In the genomic region with DNA sequence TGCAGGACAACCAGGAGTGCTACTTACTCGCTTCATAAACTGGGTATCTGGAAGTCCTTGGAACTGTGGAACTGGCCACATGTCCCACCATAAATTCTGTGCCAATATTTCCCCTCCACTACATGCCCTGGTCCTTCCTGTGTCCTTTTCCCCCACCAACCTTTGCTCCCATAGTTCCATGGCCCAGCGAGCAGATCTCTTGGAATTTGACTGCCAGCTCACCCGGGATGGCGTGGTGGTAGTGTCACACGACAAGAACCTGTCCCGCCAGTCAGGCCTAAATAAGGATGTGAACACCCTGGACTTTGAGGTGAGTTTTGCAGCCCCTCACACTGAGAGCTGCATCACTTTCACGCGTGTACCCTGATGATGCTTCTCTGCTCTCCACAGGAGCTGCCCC, we compare ENCODE assay signal across 22 mouse cellular contexts. TPM values are rescaled to one million over a fixed set of nuclear protein-coding genes. Genes with fewer than 3 reads are reported as not detected.
DNase-seq lines count a peak whose midpoint lies in the region; ATAC-seq and TF ChIP-seq lines count a peak whose summit lies in the region.
"Had no signal": no experiment of that assay in that cellular context is flagged by ENCODE, and none has a peak within 500 bp of the region (broad histone marks: within the 10 kb centered on the region; RNA-seq: fewer than 3 reads in every experiment).

No protein-coding gene starts in this region.

- no peaks in the 10 kb centered on the region for H3K27me3 ChIP-seq in kidney, postnatal 0 days (ENCODE audit: insufficient read depth, low read length)
- no peaks in the 10 kb centered on the region for H3K27me3 ChIP-seq in kidney, embryonic 15.5 days
- H3K27me3 ChIP-seq: embryonic facial prominence, embryonic 13.5 days; embryonic facial prominence, embryonic 15.5 days; forebrain, embryonic 12.5 days had no signal

- H3K9me3 ChIP-seq in kidney, postnatal 0 days (replicated peaks; ENCODE audit: low read length): no peaks in the 10 kb centered on the region
- H3K9me3 ChIP-seq in kidney, embryonic 15.5 days (replicated peaks): no peaks in the 10 kb centered on the region
- H3K9me3 ChIP-seq: embryonic facial prominence, embryonic 13.5 days; embryonic facial prominence, embryonic 15.5 days; forebrain, embryonic 10.5 days; forebrain, embryonic 12.5 days had no signal

- H3K4me3 ChIP-seq in kidney, postnatal 0 days (replicated peaks; ENCODE audit: low read depth, low read length): no peak overlapping the region
- no peak overlapping the region for H3K4me3 ChIP-seq in kidney, embryonic 15.5 days (replicated peaks)
- H3K4me3 ChIP-seq: embryonic facial prominence, embryonic 13.5 days; embryonic facial prominence, embryonic 15.5 days; erythroblast, embryonic 14.5 days; forebrain, embryonic 10.5 days; forebrain, embryonic 12.5 days had no signal

- TF ChIP-seq CTCF in kidney, postnatal 0 days (IDR thresholded peaks at IDR 0.05; ENCODE audit: low read depth): no peak

- no peaks in the 10 kb centered on the region for H3K4me1 ChIP-seq in kidney, postnatal 0 days (replicated peaks; ENCODE audit: insufficient read depth, low read length)
- H3K4me1 ChIP-seq in kidney, embryonic 15.5 days: peaks cover 14% of the 10 kb centered on the region; the same call in 1 of the 2 replicates

- H3K4me2 ChIP-seq in kidney, postnatal 0 days (ENCODE audit: low read length): no peak overlapping the region
- H3K4me2 ChIP-seq in kidney, embryonic 15.5 days: no peak overlapping the region
- H3K4me2 ChIP-seq: embryonic facial prominence, embryonic 13.5 days; embryonic facial prominence, embryonic 15.5 days; forebrain, embryonic 12.5 days had no signal

- DNase-seq in cerebellum, adult 9-11 months: peak; percentile 12
- no peak for DNase-seq in cerebellum, postnatal 25 days
- DNase-seq in kidney, postnatal 0 days (ENCODE audit: low spot score): no peak
- DNase-seq in kidney, adult 18-20 months: no peak
- peak; percentile 43 to 66 for DNase-seq in kidney, postnatal 25 days
- no peak for DNase-seq in urinary bladder, postnatal 14 days (ENCODE audit: low spot score)
- DNase-seq: adrenal gland, adult 2 months; adrenal gland, postnatal 10 days; adrenal gland, postnatal 25 days; cerebellum, adult 11 months; cerebellum, adult 2 months; cerebellum, adult 9-10 months; cerebellum, postnatal 36 days; embryo, embryonic 11 days had no signal

- H3K36me3 ChIP-seq in kidney, postnatal 0 days (ENCODE audit: insufficient read depth, low read length): peaks cover 75% of the 10 kb centered on the region
- peaks cover 94% of the 10 kb centered on the region for H3K36me3 ChIP-seq in kidney, embryonic 15.5 days

- H3K27ac ChIP-seq in kidney, postnatal 0 days: no peak overlapping the region
- no peak overlapping the region for H3K27ac ChIP-seq in kidney, embryonic 15.5 days
- H3K27ac ChIP-seq: embryonic facial prominence, embryonic 13.5 days; forebrain, embryonic 10.5 days; forebrain, embryonic 12.5 days had no signal

- 0 out of 2 replicates have a peak overlapping the region, but pooled peaks have one; percentile 4 for H3K9ac ChIP-seq in kidney, postnatal 0 days (ENCODE audit: low read depth, low read length)
- H3K9ac ChIP-seq in kidney, embryonic 15.5 days: no peak overlapping the region
- H3K9ac ChIP-seq: embryonic facial prominence, embryonic 13.5 days; embryonic facial prominence, embryonic 15.5 days; forebrain, embryonic 12.5 days had no signal

- ATAC-seq in kidney, postnatal 0 days (replicated peaks; ENCODE audit: low FRiP score, low read depth): no peak
- ATAC-seq in kidney, embryonic 15.5 days (replicated peaks; ENCODE audit: low FRiP score): no peak
- ATAC-seq: forebrain, embryonic 14.5 days; forebrain, embryonic 16.5 days had no signal

- whole genome bisulfite sequencing in kidney, postnatal 0 days: 81% methylated on average over 8 of the region's 8 CpGs
- 90% methylated on average over 8 of the region's 8 CpGs for WGBS in kidney, embryonic 15.5 days

RNA-seq across cellular contexts. Expression of a gene that starts 0.9 kb away (rescaled TPM):
- polyA plus RNA-seq in kidney, postnatal 0 days (2015; fragmentation: Nextera tagmentation; extraction: Ambion mirVana): 3.7 and 6.4 TPM in 2 replicates
- polyA plus RNA-seq in kidney, embryonic 15.5 days (2015; fragmentation: Nextera tagmentation; extraction: Ambion mirVana): 1.8 and 1.9 TPM in 2 replicates

RNA-seq across cellular contexts. Expression of a gene that starts 7.6 kb away (rescaled TPM):
- 63.0 and 66.1 TPM in 2 replicates for polyA plus RNA-seq in kidney, postnatal 0 days (2015; fragmentation: Nextera tagmentation; extraction: Ambion mirVana)
- polyA plus RNA-seq in kidney, embryonic 15.5 days (2015; fragmentation: Nextera tagmentation; extraction: Ambion mirVana): 63.8 and 73.2 TPM in 2 replicates

RNA-seq across cellular contexts. Expression of a gene that starts 9.8 kb away (rescaled TPM):
- polyA plus RNA-seq in kidney, postnatal 0 days (2015; fragmentation: Nextera tagmentation; extraction: Ambion mirVana): 158 and 188 TPM in 2 replicates
- polyA plus RNA-seq in kidney, embryonic 15.5 days (2015; fragmentation: Nextera tagmentation; extraction: Ambion mirVana): 81.5 and 82.2 TPM in 2 replicates

RNA-seq across cellular contexts. Expression of a gene that starts 14.3 kb away (rescaled TPM):
- polyA plus RNA-seq in kidney, postnatal 0 days (2015; fragmentation: Nextera tagmentation; extraction: Ambion mirVana): 0.21 and 0.26 TPM in 2 replicates
- 0.37 and 0.51 TPM in 2 replicates for polyA plus RNA-seq in kidney, embryonic 15.5 days (2015; fragmentation: Nextera tagmentation; extraction: Ambion mirVana)

RNA-seq across cellular contexts. Expression of a gene that starts 25.3 kb away (rescaled TPM):
- polyA plus RNA-seq in kidney, postnatal 0 days (2015; fragmentation: Nextera tagmentation; extraction: Ambion mirVana): 189 and 192 TPM in 2 replicates
- 257 and 272 TPM in 2 replicates for polyA plus RNA-seq in kidney, embryonic 15.5 days (2015; fragmentation: Nextera tagmentation; extraction: Ambion mirVana)

Comparison
In these comparisons a context has a peak if more than half of its experiments do, and no peak if none do; other contexts are left out.
1. DNase-seq: peak in cerebellum, adult 9-11 months (single experiment) and kidney, postnatal 25 days (2 of 2); none in cerebellum, postnatal 25 days (0 of 2), kidney, postnatal 0 days (single experiment), kidney, adult 18-20 months (single experiment) and urinary bladder, postnatal 14 days (single experiment).